ENCODE assay signal across 8 mouse cellular contexts in the genomic region with DNA sequence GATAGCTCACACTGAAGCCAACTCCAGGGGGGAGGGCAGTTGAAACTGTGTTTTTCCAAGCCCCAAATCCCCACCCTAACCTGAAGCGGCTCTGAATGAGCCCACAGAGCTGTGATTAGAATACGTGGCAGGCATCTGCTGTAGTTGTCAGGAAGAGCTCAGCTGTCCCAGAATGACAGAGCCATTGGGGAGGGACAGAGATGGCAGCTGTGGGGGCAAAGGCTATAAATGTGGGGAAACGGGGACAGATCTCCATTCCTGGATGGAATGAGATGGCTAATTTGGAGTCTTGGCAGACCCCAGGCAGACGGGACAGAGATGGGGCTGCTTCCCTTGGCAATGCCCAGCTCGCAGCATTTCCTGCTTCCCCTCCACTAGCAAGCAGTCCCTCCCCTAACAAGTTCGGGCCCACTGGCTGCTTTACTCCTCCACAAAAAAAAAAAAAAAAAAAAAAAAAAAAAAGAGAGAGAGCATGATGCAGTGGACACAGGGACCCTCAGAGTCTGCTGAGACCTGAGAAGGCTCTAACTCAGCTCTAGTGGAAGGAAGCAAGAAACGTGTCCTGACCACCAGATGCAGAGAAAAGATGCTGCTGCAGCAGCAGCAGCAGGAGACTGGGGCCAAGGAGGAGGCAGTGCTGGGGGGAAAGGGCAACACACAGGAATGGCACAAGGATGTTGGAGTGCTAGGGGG. TPM values are rescaled to one million over a fixed set of nuclear protein-coding genes. Genes with fewer than 3 reads are reported as not detected.
DNase-seq lines count a peak whose midpoint lies in the region; ATAC-seq lines count a peak whose summit lies in the region.

No protein-coding gene starts in this region.

- no peaks in the 10 kb centered on the region for H3K36me3 ChIP-seq in lung, embryonic 16.5 days (ENCODE audit: control insufficient read depth, insufficient read depth, low read length)
- no peaks in the 10 kb centered on the region for H3K36me3 ChIP-seq in intestine, embryonic 16.5 days (ENCODE audit: control insufficient read depth, insufficient read depth, low read length)
- no peaks in the 10 kb centered on the region for H3K36me3 ChIP-seq in neural tube, embryonic 15.5 days

- intact Hi-C loops in gastrocnemius, postnatal 14 days (cut with DNase I; ENCODE audit: low total_unique reads): no loop called here

- peaks cover 21% of the 10 kb centered on the region for H3K4me1 ChIP-seq in lung, embryonic 16.5 days (replicated peaks; ENCODE audit: control insufficient read depth, insufficient read depth, low read length)
- peaks cover 20% of the 10 kb centered on the region for H3K4me1 ChIP-seq in intestine, embryonic 16.5 days (ENCODE audit: control insufficient read depth, insufficient read depth, low read length)
- H3K4me1 ChIP-seq in neural tube, embryonic 15.5 days: peaks cover 28% of the 10 kb centered on the region

- H3K4me2 ChIP-seq in lung, embryonic 16.5 days (ENCODE audit: low read depth, low read length): peak overlapping the region; percentile 87
- H3K4me2 ChIP-seq in intestine, embryonic 16.5 days (ENCODE audit: low read depth, low read length): no peak overlapping the region
- H3K4me2 ChIP-seq in neural tube, embryonic 15.5 days: peak overlapping the region; percentile 90

- H3K9ac ChIP-seq in lung, embryonic 16.5 days (ENCODE audit: low read length): no peak overlapping the region; the same call in 1 of the 2 replicates
- peak overlapping the region; percentile 74; the same call in 1 of the 2 replicates for H3K9ac ChIP-seq in intestine, embryonic 16.5 days (ENCODE audit: low read depth, low read length)
- H3K9ac ChIP-seq in neural tube, embryonic 15.5 days (replicated peaks): no peak overlapping the region

- ATAC-seq in lung, embryonic 16.5 days (ENCODE audit: low read depth): no peak
- ATAC-seq in intestine, embryonic 16.5 days: no peak
- no peak for ATAC-seq in neural tube, embryonic 15.5 days (ENCODE audit: low FRiP score)

- no peaks in the 10 kb centered on the region for H3K27me3 ChIP-seq in lung, embryonic 16.5 days (ENCODE audit: control insufficient read depth, insufficient read depth, low read depth, low read length)
- H3K27me3 ChIP-seq in intestine, embryonic 16.5 days (replicated peaks; ENCODE audit: control insufficient read depth, insufficient read depth, low read length): no peaks in the 10 kb centered on the region
- no peaks in the 10 kb centered on the region; the same call in 1 of the 2 replicates for H3K27me3 ChIP-seq in neural tube, embryonic 15.5 days (replicated peaks)

- H3K4me3 ChIP-seq in lung, embryonic 16.5 days (ENCODE audit: low read length): no peak overlapping the region
- H3K4me3 ChIP-seq in intestine, embryonic 16.5 days (ENCODE audit: low read length): no peak overlapping the region
- peak overlapping the region; percentile 60; the same call in 1 of the 2 replicates for H3K4me3 ChIP-seq in neural tube, embryonic 15.5 days (replicated peaks)

- peak overlapping the region; percentile 84 for H3K27ac ChIP-seq in lung, embryonic 16.5 days (ENCODE audit: low read length)
- peak overlapping the region; percentile 50; the same call in 1 of the 2 replicates for H3K27ac ChIP-seq in intestine, embryonic 16.5 days (ENCODE audit: low read length)
- H3K27ac ChIP-seq in neural tube, embryonic 15.5 days (replicated peaks): peak overlapping the region; percentile 92

- WGBS in lung, embryonic 16.5 days: 17% methylated on average over 7 of the region's 7 CpGs
- 19% methylated on average over 7 of the region's 7 CpGs for WGBS in intestine, embryonic 16.5 days
- whole genome bisulfite sequencing in neural tube, embryonic 15.5 days: 16% methylated on average over 7 of the region's 7 CpGs

- H3K9me3 ChIP-seq in lung, embryonic 16.5 days (ENCODE audit: control insufficient read depth, low read length): no peaks in the 10 kb centered on the region
- H3K9me3 ChIP-seq in intestine, embryonic 16.5 days (ENCODE audit: control insufficient read depth, low read length): no peaks in the 10 kb centered on the region
- no peaks in the 10 kb centered on the region for H3K9me3 ChIP-seq in neural tube, embryonic 15.5 days (replicated peaks)

- DNase-seq in gastrocnemius, postnatal 10 days: peak; percentile 8
- no peak for DNase-seq in gastrocnemius, postnatal 14 days
- DNase-seq in lung, postnatal 25 days (ENCODE audit: low spot score): no peak
- DNase-seq in left cerebral cortex, adult 11 months (ENCODE audit: low spot score): no peak
- DNase-seq in spleen, postnatal 4 days (ENCODE audit: low spot score in 2 of 2): no peak

RNA-seq across cellular contexts. Expression of a gene that starts 9.4 kb away (rescaled TPM):
- total RNA-seq in gastrocnemius, postnatal 10 days (2021): 10 to 100 TPM; 17.3 to 17.5 TPM
- total RNA-seq in gastrocnemius, postnatal 14 days (2021): 10 to 100 TPM; 14.8 to 17.5 TPM
- polyA plus RNA-seq in lung, embryonic 16.5 days (2015; fragmentation: Nextera tagmentation; extraction: Ambion mirVana): 109 and 121 TPM in 2 replicates
- polyA plus RNA-seq in intestine, embryonic 16.5 days (2015; fragmentation: Nextera tagmentation; extraction: Ambion mirVana): 100 and 102 TPM in 2 replicates
- polyA plus RNA-seq in neural tube, embryonic 15.5 days (2015; fragmentation: Nextera tagmentation; extraction: Ambion mirVana): 62.4 and 66.8 TPM in 2 replicates

RNA-seq across cellular contexts. Expression of a gene that starts 21.7 kb away (rescaled TPM):
- total RNA-seq in gastrocnemius, postnatal 10 days (2021): 10 to 100 TPM; 29.4 to 40.0 TPM
- total RNA-seq in gastrocnemius, postnatal 14 days (2021): 10 to 100 TPM; 24.2 to 25.5 TPM
- polyA plus RNA-seq in lung, embryonic 16.5 days (2015; fragmentation: Nextera tagmentation; extraction: Ambion mirVana): 5.6 and 6.5 TPM in 2 replicates
- polyA plus RNA-seq in intestine, embryonic 16.5 days (2015; fragmentation: Nextera tagmentation; extraction: Ambion mirVana): 2.2 and 2.4 TPM in 2 replicates
- 13.6 and 14.8 TPM in 2 replicates for polyA plus RNA-seq in neural tube, embryonic 15.5 days (2015; fragmentation: Nextera tagmentation; extraction: Ambion mirVana)

RNA-seq across cellular contexts. Expression of a gene that starts 25.0 kb away (rescaled TPM):
- total RNA-seq in gastrocnemius, postnatal 10 days (2021): 10 to 100 TPM; 10.4 to 12.7 TPM
- total RNA-seq in gastrocnemius, postnatal 14 days (2021): 10 to 100 TPM in 1 of 2 experiments, 1 to 10 TPM in 1; 7.3 to 10.2 TPM
- polyA plus RNA-seq in lung, embryonic 16.5 days (2015; fragmentation: Nextera tagmentation; extraction: Ambion mirVana): 23.8 and 26.2 TPM in 2 replicates
- polyA plus RNA-seq in intestine, embryonic 16.5 days (2015; fragmentation: Nextera tagmentation; extraction: Ambion mirVana): 20.2 and 20.9 TPM in 2 replicates
- polyA plus RNA-seq in neural tube, embryonic 15.5 days (2015; fragmentation: Nextera tagmentation; extraction: Ambion mirVana): 46.3 and 50.0 TPM in 2 replicates

RNA-seq across cellular contexts. Expression of a gene that starts 49.2 kb away (rescaled TPM):
- 10 to 100 TPM; 28.2 to 37.9 TPM for total RNA-seq in gastrocnemius, postnatal 10 days (2021)
- 10 to 100 TPM; 21.4 to 22.7 TPM for total RNA-seq in gastrocnemius, postnatal 14 days (2021)
- polyA plus RNA-seq in lung, embryonic 16.5 days (2015; fragmentation: Nextera tagmentation; extraction: Ambion mirVana): 55.5 TPM in 2 replicates
- 36.5 and 41.6 TPM in 2 replicates for polyA plus RNA-seq in intestine, embryonic 16.5 days (2015; fragmentation: Nextera tagmentation; extraction: Ambion mirVana)
- polyA plus RNA-seq in neural tube, embryonic 15.5 days (2015; fragmentation: Nextera tagmentation; extraction: Ambion mirVana): 44.1 and 49.3 TPM in 2 replicates
